Mouse (Mus musculus): ENCODE data around the gene Tnik. TPM values are rescaled to one million over a fixed set of nuclear protein-coding genes. Genes with fewer than 3 reads are reported as not detected.

Tnik gene
- total and polyA plus RNA-seq, 2 experiments from 2014 or later = 61.7 to 105 TPM

DNA sequence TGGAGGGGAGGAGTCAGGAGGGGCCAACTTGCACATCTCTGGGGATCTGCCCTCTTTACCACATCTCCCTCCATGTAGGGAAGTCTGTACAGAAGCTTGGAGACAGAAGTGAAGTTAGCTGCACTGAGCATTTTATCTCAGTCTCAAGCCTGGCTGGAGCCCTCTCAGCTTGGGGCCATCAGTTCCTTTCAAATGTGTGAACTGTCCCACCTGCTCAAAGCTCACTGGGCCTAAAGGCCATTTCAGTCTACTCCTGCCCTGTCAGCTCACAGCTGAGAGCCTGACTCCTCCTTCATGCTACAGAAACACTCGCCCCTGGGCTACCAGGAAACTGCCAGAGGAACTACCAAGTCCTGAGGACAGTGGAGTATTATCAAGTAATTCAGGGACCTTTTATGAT, 288.7 kb downstream of the Tnik start:
- TF ChIP-seq CTCF (IDR thresholded peaks at IDR 0.05; ENCODE audit: low read depth) = no peak
- H3K9me3 ChIP-seq (ENCODE audit: low read length) = no peaks in the 10 kb centered on the region
- DNase-seq (ENCODE audit: low spot score) = no peak
- no peaks in the 10 kb centered on the region for H3K36me3 ChIP-seq (ENCODE audit: insufficient read depth, low read length)
- H3K27ac ChIP-seq = 0 out of 2 replicates have a peak overlapping the region, but pooled peaks have one; percentile 65
- ATAC-seq = no peak
- 61% methylated on average over 1 of the region's 1 CpGs for WGBS
- no peak overlapping the region for H3K4me2 ChIP-seq (ENCODE audit: low read depth, low read length)
- no peak overlapping the region for H3K4me3 ChIP-seq (ENCODE audit: low read length)
- H3K9ac ChIP-seq (replicated peaks; ENCODE audit: low read length) = no peak overlapping the region
- peaks cover 21% of the 10 kb centered on the region for H3K4me1 ChIP-seq (ENCODE audit: insufficient read depth, low read length)
- no peaks in the 10 kb centered on the region for H3K27me3 ChIP-seq (ENCODE audit: insufficient read depth, low read length)

DNA sequence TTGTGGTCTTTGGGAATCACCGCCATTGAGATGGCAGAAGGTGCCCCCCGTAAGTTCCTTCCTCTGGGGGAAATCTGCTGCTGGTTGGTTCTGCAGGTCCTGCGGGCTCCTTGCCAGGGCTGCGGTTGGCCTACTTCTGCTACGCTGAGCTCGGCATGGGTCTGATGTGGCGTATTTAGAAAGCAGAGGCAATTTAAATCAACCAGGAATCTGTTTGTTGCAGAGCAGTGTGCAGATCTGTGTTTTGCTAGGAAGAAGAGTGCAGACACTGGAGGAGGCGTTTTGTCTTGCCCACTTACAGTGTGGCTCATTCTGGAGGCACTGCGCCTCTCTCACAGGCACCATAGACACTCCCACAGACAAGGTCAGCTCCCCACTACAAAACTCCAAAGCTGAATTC, 291.9 kb downstream of the Tnik start:
- Histone ChIP-seq H3K27me3 (ENCODE audit: insufficient read depth, low read length) (no peaks in the 10 kb centered on the region), H3K4me1 (ENCODE audit: insufficient read depth, low read length) (peaks cover 31% of the 10 kb centered on the region), H3K36me3 (ENCODE audit: insufficient read depth, low read length) (peaks cover 3% of the 10 kb centered on the region; the same call in 1 of the 2 replicates), H3K9ac (replicated peaks; ENCODE audit: low read length) (no peak overlapping the region), H3K27ac (peak overlapping the region; percentile 72), H3K4me2 (ENCODE audit: low read depth, low read length) (no peak overlapping the region), H3K9me3 (ENCODE audit: low read length) (no peaks in the 10 kb centered on the region), H3K4me3 (ENCODE audit: low read length) (no peak overlapping the region)
- WGBS = 38% methylated on average over 9 of the region's 9 CpGs
- TF ChIP-seq CTCF (IDR thresholded peaks at IDR 0.05; ENCODE audit: low read depth) = no peak
- DNase-seq (ENCODE audit: low spot score) (peak; percentile 77), ATAC-seq (no peak)

DNA sequence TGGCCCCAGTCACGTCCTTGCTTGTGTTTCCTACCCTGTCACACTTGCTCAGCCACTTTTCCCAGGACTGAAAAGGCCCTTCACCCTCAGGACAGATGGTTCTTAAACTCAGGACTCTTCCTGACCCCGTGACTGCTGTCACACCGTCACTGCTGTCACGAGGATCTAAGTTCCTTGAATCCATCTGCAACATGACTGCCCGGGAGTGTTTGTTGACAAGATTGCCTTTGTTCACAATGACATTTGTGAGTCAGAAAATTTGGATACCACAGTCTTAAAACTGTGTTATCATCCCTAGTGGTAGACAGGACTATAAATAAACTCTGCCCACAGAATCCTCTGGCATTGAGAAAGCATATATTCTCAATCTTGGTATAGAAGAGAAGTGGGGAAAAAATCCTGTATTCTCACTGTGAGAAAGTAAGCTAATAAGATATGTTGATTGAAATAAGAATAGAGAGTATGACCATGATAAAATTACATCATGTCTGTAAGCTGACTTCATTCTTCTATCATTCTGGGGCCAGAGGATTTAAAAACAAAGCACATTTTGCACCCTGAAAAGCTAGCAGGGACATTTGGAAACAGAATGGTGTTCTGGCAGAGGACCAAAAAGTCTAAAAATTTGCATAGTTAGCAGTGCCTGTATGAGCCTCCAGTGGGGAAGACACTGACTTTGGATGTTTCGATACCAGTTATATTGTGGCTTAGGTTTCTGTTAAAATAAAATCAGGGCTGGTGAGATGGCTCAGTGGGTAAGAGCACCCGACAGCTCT, 293.0 kb downstream of the Tnik start:
- Histone ChIP-seq H3K9ac (replicated peaks; ENCODE audit: low read length) (no peak overlapping the region), H3K4me1 (ENCODE audit: insufficient read depth, low read length) (peaks cover 28% of the 10 kb centered on the region), H3K36me3 (ENCODE audit: insufficient read depth, low read length) (peaks cover 3% of the 10 kb centered on the region; the same call in 1 of the 2 replicates), H3K27ac (peak overlapping the region; percentile 72; the same call in 1 of the 2 replicates), H3K27me3 (ENCODE audit: insufficient read depth, low read length) (no peaks in the 10 kb centered on the region), H3K4me3 (ENCODE audit: low read length) (no peak overlapping the region), H3K4me2 (ENCODE audit: low read depth, low read length) (no peak overlapping the region), H3K9me3 (ENCODE audit: low read length) (no peaks in the 10 kb centered on the region)
- DNase-seq (ENCODE audit: low spot score) = no peak
- no peak for ATAC-seq
- no peak for TF ChIP-seq CTCF (IDR thresholded peaks at IDR 0.05; ENCODE audit: low read depth)
- 41% methylated on average over 7 of the region's 7 CpGs for WGBS

DNA sequence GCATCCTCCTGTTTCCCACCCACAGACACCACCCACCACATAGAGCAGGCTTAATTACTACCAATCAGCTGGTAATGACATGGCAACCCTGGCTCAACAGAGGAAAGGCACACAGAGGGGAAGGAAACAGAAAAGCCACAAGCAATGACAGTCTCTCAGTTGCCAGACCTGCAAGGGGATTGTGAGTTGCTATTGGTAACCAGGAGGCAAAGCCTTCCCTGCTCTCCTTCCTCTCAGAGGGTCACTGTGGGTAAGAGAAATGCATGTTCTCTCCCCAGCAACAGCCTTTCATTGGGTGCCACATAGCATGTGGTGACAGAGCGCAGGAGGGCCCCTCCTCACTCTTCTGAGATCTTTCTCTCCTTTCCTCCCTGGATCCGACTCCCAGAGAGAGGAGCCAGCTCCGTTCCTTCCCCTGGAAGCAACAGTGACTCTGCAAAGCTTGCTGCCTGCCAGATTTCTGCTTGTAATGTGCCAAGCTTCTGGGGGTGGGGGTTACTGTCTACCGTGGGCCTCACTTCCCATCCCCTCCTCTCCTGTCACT, 295.4 kb downstream of the Tnik start:
- H3K9ac ChIP-seq (replicated peaks; ENCODE audit: low read length) = 0 out of 2 replicates have a peak overlapping the region, but pooled peaks have one; percentile 1
- peak; percentile 77 for DNase-seq (ENCODE audit: low spot score)
- TF ChIP-seq CTCF (IDR thresholded peaks at IDR 0.05; ENCODE audit: low read depth) = no peak
- ATAC-seq = peak; percentile 96
- H3K27me3 ChIP-seq (ENCODE audit: insufficient read depth, low read length) = no peaks in the 10 kb centered on the region
- peaks cover 6% of the 10 kb centered on the region; the same call in 1 of the 2 replicates for H3K36me3 ChIP-seq (ENCODE audit: insufficient read depth, low read length)
- 38% methylated on average over 4 of the region's 4 CpGs for WGBS
- H3K4me1 ChIP-seq (ENCODE audit: insufficient read depth, low read length) = peaks cover 21% of the 10 kb centered on the region
- H3K4me3 ChIP-seq (ENCODE audit: low read length) = no peak overlapping the region
- no peak overlapping the region for H3K4me2 ChIP-seq (ENCODE audit: low read depth, low read length)
- no peaks in the 10 kb centered on the region for H3K9me3 ChIP-seq (ENCODE audit: low read length)
- H3K27ac ChIP-seq = peak overlapping the region; percentile 62

DNA sequence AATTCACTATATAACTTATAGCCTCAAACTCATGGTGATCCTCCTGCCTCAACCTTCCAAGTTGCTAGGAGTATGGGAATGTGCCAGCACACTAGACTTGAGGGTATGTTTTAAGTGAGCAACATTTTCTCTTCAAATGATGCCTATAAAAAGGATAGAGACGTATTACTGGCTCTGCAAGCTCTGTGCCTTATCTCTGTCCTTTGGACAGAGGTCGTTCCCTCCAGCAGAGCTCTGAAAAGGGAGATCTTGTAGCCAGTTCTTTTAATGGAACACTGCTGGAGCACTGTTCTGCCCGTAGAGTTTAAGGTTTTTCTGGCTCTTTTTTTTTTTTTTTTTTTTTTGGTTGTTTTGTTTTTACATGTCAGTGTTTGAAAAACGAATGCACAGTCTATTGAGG, 298.4 kb downstream of the Tnik start:
- Histone ChIP-seq H3K4me2 (ENCODE audit: low read depth, low read length) (no peak overlapping the region), H3K36me3 (ENCODE audit: insufficient read depth, low read length) (peaks cover 18% of the 10 kb centered on the region; the same call in 1 of the 2 replicates), H3K27ac (no peak overlapping the region), H3K4me3 (ENCODE audit: low read length) (no peak overlapping the region), H3K4me1 (ENCODE audit: insufficient read depth, low read length) (peaks cover 10% of the 10 kb centered on the region), H3K9ac (replicated peaks; ENCODE audit: low read length) (no peak overlapping the region), H3K27me3 (ENCODE audit: insufficient read depth, low read length) (no peaks in the 10 kb centered on the region), H3K9me3 (ENCODE audit: low read length) (no peaks in the 10 kb centered on the region)
- TF ChIP-seq CTCF (IDR thresholded peaks at IDR 0.05; ENCODE audit: low read depth) = no peak
- WGBS = 72% methylated on average over 4 of the region's 4 CpGs
- ATAC-seq (no peak), DNase-seq (ENCODE audit: low spot score) (no peak)

DNA sequence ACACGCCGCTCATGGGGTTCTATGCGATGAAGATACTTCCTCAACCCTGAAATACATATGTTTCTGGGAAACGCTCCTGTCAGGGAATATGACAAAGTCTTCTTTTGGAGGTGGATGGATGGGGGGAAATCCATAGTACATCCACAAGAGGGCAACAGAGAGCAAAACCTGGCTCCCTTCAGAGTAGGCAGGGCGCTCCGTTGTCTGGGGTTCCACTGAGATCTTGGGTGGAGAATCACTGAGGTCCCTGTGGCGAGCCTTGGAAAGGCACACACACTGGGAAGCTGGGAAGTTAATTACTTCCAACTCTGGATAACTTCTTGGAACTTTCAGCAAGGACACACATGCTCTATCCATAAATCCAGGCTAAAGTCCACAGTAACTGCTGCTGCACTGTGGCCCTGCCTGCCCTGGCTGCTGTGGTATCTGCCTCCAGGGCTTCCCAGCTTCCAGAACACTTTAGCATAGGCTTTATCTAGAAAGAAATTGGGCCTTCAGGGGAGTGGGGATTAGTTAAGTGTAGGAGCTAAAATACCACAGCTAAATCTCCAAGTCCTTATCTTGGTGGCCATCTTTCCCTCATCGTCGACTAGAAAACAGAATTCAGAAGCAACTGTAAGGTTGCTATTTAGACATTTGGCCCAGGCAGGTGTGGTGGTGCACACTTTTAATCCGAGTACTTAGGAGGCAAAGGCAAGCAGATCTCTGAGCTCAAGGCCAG, 299.8 kb downstream of the Tnik start:
- H3K27me3 ChIP-seq (ENCODE audit: insufficient read depth, low read length) = no peaks in the 10 kb centered on the region
- peak; percentile 73 for TF ChIP-seq CTCF (IDR thresholded peaks at IDR 0.05; ENCODE audit: low read depth)
- WGBS = 75% methylated on average over 10 of the region's 10 CpGs
- H3K9me3 ChIP-seq (ENCODE audit: low read length) = no peaks in the 10 kb centered on the region
- no peak overlapping the region for H3K4me3 ChIP-seq (ENCODE audit: low read length)
- H3K4me2 ChIP-seq (ENCODE audit: low read depth, low read length) = no peak overlapping the region
- DNase-seq (ENCODE audit: low spot score) (peak; percentile 58), ATAC-seq (no peak)
- H3K36me3 ChIP-seq (ENCODE audit: insufficient read depth, low read length) = peaks cover 18% of the 10 kb centered on the region; the same call in 1 of the 2 replicates
- no peak overlapping the region for H3K27ac ChIP-seq
- H3K4me1 ChIP-seq (ENCODE audit: insufficient read depth, low read length) = peaks cover 4% of the 10 kb centered on the region; the same call in 1 of the 2 replicates
- no peak overlapping the region for H3K9ac ChIP-seq (replicated peaks; ENCODE audit: low read length)
